Mouse (Mus musculus) MEL (cell line): ENCODE measurements around the gene Rbm47.

Experiments used
- CHD2 ChIP-seq: IDR thresholded peaks from 2 replicates; pipeline ENCODE4 v1.6.1; 2011; ENCODE audit warnings: low read length, improper control_type of control experiment
- CTCF ChIP-seq, 3 experiments: IDR thresholded peaks in 2 of 3; conservative IDR thresholded peaks in 1 of 3; 2 replicates each; pipeline ENCODE4 v1.5.1; 2011 to 2012; ENCODE audit warnings: low read length in 3 of 3, low read depth in 2 of 3, mild to moderate bottlenecking in 2 of 3, improper control_type of control experiment in 1 of 3, inconsistent platforms in 1 of 3, mixed read lengths in 1 of 3, moderate library complexity in 1 of 3; ENCODE audit not compliant: control insufficient read depth in 1 of 3, insufficient read depth in 1 of 3, poor library complexity in 1 of 3, severe bottlenecking in 1 of 3
- ELF1 ChIP-seq: IDR thresholded peaks from 2 replicates; pipeline ENCODE4 v1.6.1; 2014; ENCODE audit warnings: low read depth, mild to moderate bottlenecking, inconsistent platforms, low read length, improper control_type of control experiment, moderate library complexity
- GATA1 ChIP-seq: IDR thresholded peaks from 2 replicates; pipeline ENCODE4 v1.6.1; 2011; ENCODE audit warnings: low read depth, low read length, improper control_type of control experiment
- MAFK ChIP-seq: IDR thresholded peaks from 2 replicates; pipeline ENCODE4 v1.6.1; 2011; ENCODE audit warnings: low read depth, mild to moderate bottlenecking, low read length, improper control_type of control experiment, borderline replicate concordance
- MYB ChIP-seq: IDR thresholded peaks from 2 replicates; pipeline ENCODE4 v1.6.1; 2011; ENCODE audit warnings: mild to moderate bottlenecking, low read depth, low read length, improper control_type of control experiment
- MYC ChIP-seq: IDR thresholded peaks from 2 replicates; pipeline ENCODE4 v1.6.1; 2011; ENCODE audit warnings: low read depth, mild to moderate bottlenecking, low read length, improper control_type of control experiment, moderate library complexity
- POLR2A ChIP-seq, 2 experiments: IDR thresholded peaks; 2 replicates each; pipeline ENCODE4 v1.6.1; 2011 to 2012; ENCODE audit warnings: low read length in 2 of 2, mild to moderate bottlenecking in 2 of 2, control low read depth in 1 of 2, improper control_type of control experiment in 1 of 2, low read depth in 1 of 2, moderate library complexity in 1 of 2; ENCODE audit not compliant: control insufficient read depth in 1 of 2, insufficient read depth in 1 of 2, poor library complexity in 1 of 2
- POLR2AphosphoS2 ChIP-seq: IDR thresholded peaks from 2 replicates; pipeline ENCODE4 v1.6.1; 2011; ENCODE audit warnings: low read length, improper control_type of control experiment
- TAL1 ChIP-seq: IDR thresholded peaks from 2 replicates; pipeline ENCODE4 v1.6.1; 2012; ENCODE audit warnings: mild to moderate bottlenecking, inconsistent platforms, low read length, moderate library complexity, mixed read lengths
- USF2 ChIP-seq, 2 experiments: IDR thresholded peaks; 2 replicates each; pipeline ENCODE4 v1.6.1; 2011 to 2012; ENCODE audit warnings: improper control_type of control experiment in 2 of 2, low read length in 2 of 2, borderline replicate concordance in 1 of 2, inconsistent platforms in 1 of 2, low read depth in 1 of 2, mild to moderate bottlenecking in 1 of 2; ENCODE audit not compliant: insufficient read depth in 1 of 2
- ZC3H11A ChIP-seq: IDR thresholded peaks from 2 replicates; pipeline ENCODE4 v1.6.1; 2012; ENCODE audit warnings: low read depth, mild to moderate bottlenecking, inconsistent platforms, low read length, improper control_type of control experiment
- ZKSCAN1 ChIP-seq: IDR thresholded peaks from 2 replicates; pipeline ENCODE4 v1.6.1; 2012; ENCODE audit warnings: low read depth, mild to moderate bottlenecking, inconsistent platforms, low read length, improper control_type of control experiment, moderate library complexity
- ZNF384 ChIP-seq: IDR thresholded peaks from 2 replicates; pipeline ENCODE4 v1.6.1; 2012; ENCODE audit warnings: low read depth, mild to moderate bottlenecking, inconsistent platforms, low read length, improper control_type of control experiment

- TF ChIP-seq CTCF (IDR thresholded peaks at IDR 0.05 in 2 of 3, conservative IDR thresholded peaks at IDR 0.05 in 1 of 3; ENCODE audit: control insufficient read depth in 1 of 3, insufficient read depth in 1 of 3, low read depth in 2 of 3, low read length in 3 of 3, poor library complexity in 1 of 3, severe bottlenecking in 1 of 3) (no peak), USF2 (IDR thresholded peaks at IDR 0.05; ENCODE audit: borderline replicate concordance in 1 of 2, insufficient read depth in 1 of 2, low read depth in 1 of 2, low read length in 2 of 2) (no peak), POLR2A (IDR thresholded peaks at IDR 0.05; ENCODE audit: control insufficient read depth in 1 of 2, insufficient read depth in 1 of 2, low read depth in 1 of 2, low read length in 2 of 2, poor library complexity in 1 of 2) (no peak), MYC (no peak), ZNF384 (no peak), TAL1 (no peak), GATA1 (no peak), ZC3H11A (no peak), ELF1 (no peak), ZKSCAN1 (no peak), MYB (no peak), CHD2 (no peak), MAFK (no peak), POLR2AphosphoS2 (no peak)
Observed at GRCm38 (mm10) chr5:66084541-66084940, 88.4 kb downstream of the Rbm47 start.
